Mouse (Mus musculus): Measurements from ENCODE around the gene Mturn.

Gene Mturn

DNA sequence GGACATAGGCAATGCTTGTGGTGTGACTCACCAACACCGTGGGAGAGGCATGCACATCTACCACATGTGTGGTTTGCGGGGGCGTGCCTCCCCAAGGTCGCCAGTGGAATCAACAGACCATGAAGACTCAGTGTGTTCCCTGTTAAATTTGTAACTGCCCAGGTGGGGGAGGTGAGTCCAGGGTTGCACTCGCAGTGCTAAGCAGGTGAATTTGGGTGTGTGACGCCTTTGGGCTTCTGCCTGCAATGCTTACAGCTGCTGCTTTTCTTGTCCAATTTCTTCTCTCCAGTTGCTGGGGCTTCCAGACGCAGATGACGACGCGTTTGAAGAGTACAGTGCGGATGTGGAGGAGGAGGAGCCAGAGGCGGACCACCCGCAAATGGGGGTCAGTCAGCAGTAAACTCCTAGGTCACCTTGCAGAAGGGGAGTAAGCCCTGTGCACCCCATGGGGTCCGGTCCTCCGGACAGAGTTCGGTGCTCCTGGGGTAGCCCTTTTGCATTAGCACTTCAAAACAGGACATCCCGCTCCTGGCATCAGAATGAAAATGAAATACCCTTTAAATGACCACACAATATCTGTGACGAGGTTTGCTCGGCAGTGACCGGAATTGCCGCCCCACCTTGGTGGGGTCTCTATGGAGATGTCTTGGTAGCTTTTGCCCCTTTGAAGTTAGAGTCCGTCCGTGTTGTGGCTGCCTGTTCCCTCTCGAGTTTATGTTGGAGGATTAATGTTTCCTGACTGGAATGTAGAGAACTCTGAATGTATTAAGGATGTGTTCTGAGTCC, 17.5 kb downstream of the Mturn start:
- no peak for DNase-seq (ENCODE audit: low spot score)

DNA sequence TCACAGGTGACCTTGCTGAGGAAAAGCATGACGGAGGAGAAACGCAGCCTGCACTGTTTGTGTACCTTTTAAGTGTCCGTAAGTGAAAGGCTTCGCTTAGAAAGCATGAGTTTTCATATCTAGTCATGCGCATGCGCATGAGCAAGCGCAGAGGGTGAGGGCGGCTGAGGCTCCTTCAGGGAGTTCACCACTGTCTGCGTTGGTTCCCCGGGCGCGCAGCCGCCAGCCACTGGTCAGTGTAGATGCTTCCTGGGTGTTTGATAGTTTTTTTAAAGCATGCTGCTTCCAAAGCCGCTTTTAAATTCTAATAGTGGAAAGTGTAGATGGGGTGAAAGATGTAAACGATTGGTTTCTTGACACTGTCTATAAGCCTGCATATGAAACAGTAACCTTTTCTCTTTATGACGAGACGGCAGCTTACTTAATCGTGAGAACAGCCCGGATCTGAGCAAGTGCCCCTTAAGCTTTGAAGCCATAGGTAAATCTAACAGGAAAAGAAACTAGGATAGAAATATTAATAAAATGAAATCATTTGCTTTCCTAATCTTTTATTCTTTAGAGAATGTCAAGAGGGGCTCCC, 18.1 kb downstream of the Mturn start:
- no peak for DNase-seq (ENCODE audit: low spot score)

GRCm38 (mm10) chr6:54700516-54700915, 19.1 kb downstream of the Mturn start:
- DNase-seq (ENCODE audit: low spot score) = no peak

DNA sequence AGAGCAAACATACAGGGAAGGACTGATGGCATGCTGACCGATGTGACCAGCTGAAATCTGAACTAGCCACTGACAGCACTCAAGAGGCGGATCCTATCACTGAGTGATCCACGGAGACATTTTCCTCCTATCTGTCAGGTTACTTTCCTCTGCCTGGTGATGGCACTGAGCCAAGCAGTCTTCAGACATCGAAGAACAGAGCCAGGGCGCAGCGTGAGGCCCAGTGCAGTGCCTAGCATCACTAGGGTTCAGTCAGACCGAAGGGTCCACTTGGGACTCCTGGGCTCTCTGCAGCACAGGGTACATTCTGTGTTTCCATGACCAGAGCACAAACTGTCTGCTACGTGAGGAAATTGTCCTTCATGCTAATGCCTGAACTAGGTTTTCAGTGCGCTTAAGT, 20.5 kb downstream of the Mturn start:
- no peak for DNase-seq (ENCODE audit: low spot score)

DNA sequence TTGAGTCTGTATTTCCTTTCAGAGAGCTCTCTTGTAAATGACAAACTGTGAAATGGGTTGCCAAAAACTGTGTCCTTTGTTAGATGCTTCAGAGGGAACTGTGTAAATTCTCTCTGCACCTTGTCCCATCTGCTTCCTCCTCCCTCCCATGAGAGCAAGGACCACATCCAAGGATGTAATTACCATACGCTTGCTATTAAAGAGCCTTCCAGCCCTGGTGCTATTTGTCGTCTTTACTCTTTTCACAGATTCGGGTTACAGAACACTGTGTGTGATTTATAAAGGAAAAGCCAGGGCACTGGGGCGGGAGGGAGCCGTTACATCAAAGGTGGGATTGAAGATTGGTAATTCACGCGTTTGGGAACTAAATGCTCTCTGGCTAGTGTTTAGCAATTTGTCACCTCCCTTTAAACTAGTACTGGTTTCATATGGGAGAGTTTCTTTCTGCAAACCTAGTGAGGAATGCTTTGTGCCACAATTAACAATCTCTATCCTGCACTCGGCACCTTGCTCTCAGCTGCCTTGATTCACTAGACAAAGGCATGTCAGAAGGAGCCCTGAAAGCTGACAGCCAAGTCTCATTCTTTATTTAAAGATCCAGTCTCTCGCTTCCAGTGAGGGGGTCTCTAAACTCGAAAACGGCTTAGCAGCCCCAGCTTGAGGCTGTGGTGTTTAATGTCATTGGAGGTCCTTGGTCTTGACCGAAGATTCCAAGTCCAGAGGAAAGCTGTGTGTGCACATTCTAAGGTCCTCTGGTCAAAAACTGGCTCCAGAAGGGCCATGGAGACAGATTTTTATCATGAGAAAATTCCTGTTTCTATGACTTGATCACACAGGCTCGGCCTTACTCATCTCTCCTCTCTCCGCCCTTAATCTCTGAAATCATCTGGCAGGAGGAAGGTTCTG, 22.5 kb downstream of the Mturn start:
- DNase-seq (ENCODE audit: low spot score) = no peak

DNA sequence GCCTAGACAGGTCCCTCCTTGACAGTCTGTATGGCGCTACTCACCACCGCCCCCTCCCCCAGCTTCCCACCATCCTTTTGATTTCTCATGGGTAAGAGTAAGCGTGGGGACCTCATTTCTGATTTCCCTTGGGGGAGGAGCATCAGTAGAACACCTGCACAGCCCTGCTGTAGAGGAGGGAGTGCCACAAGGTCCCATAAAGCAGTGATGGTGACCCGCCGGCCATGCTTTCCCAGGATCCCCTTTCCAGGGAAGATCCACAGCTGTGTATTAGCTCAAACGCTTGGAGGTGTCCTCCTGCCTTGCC, 23.1 kb downstream of the Mturn start:
- no peak for DNase-seq (ENCODE audit: low spot score)

- DNase-seq (ENCODE audit: low spot score) = no peak
Measured at GRCm38 (mm10) chr6:54704847-54705246, 23.4 kb downstream of the Mturn start.

DNA sequence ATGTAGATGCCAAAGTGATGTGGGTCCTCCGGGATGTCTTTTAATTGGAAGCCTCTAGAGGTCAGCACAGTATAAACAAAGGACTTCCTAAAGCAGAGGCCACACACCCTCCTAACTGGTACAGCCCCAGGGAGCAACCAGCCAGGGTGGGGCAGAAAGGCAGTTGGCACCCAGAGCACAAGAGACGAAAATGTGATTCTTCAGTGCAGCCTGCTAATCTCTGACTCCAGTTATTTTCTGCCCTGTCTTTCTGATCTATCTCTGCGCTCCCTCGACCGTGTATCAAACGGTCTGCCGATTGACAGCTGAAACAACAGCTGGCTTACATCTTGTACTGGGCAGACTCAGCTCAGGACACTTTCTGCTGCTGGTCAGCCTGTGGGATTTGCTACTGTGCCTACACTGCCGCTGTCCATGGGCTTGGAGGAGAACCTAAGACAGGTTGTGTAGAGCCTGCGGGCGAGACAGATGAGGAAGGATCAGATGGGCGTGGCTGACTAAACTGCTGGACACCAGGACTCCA, 24.0 kb downstream of the Mturn start:
- no peak for DNase-seq (ENCODE audit: low spot score)

DNA sequence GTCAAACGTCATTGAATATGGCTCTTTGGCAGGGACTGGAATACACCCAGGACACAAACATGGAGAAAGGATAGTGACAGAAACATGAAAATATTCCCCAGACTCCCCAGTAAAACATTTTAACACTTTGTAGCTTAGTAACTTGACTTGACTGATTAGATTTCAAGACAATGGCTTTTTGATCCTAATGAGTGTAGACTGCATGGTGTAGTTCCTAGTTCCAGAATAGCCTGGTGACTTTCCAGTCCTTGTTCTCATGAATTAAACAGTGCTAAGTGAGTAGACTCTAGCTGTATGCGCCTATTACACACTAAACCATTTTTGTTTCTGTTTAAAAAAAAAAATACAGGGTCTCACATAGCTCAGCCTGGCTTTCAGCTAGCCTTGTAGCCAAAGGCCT, 24.7 kb downstream of the Mturn start:
- DNase-seq (ENCODE audit: low spot score) = no peak

- no peak for DNase-seq (ENCODE audit: low spot score)
Measured at GRCm38 (mm10) chr6:54706611-54707172, 25.3 kb downstream of the Mturn start.

GRCm38 (mm10) chr6:54708646-54709045, 27.2 kb downstream of the Mturn start:
- DNase-seq (ENCODE audit: low spot score) = no peak

- DNase-seq (ENCODE audit: low spot score) = no peak
Measured at GRCm38 (mm10) chr6:54715697-54716096, 34.3 kb downstream of the Mturn start.

DNA sequence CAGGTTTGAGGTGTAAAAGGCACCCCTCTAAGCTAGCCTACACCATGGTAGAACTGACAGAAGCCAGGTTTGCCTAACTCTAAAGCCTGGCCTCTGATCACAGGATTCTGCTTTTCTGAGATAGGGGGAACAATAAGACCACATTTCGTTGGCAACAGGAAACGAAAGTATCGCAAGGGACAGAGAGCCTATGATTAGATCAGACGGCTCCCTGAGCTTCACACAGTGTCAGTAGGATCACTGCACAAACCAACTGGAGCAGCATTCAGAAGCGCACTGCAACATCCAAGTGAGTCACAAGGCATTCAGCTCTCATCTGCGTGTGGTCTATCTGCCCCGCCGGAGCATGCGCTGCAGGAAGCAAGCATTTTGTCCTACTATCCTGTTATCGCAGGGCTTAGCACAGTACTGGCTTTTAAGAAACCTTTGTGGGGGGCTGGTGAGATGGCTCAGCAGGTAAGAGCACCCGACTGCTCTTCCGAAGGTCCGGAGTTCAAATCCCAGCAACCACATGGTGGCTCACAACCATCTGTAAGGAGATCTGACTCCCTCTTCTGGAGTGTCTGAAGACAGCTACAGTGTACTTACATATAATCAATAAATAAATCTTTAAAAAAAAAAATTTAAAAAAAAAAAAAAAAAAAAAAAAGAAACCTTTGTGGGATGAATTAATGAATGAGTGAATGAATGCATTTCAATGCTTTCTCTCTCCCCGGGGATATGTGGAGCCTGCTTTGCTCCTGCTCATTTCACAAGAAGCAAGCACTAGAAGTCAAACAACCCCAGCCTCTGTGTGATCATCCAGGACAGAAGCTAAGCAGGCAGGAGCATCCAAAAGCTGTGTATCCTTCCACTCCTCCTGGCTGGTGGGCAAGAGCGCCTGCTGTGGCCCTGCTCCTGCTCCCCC, 37.6 kb downstream of the Mturn start:
- no peak for DNase-seq (ENCODE audit: low spot score)

GRCm38 (mm10) chr6:54719686-54720310, 38.4 kb downstream of the Mturn start:
- no peak for DNase-seq (ENCODE audit: low spot score)

GRCm38 (mm10) chr6:54720512-54721251, 39.3 kb downstream of the Mturn start:
- no peak for DNase-seq (ENCODE audit: low spot score)

DNA sequence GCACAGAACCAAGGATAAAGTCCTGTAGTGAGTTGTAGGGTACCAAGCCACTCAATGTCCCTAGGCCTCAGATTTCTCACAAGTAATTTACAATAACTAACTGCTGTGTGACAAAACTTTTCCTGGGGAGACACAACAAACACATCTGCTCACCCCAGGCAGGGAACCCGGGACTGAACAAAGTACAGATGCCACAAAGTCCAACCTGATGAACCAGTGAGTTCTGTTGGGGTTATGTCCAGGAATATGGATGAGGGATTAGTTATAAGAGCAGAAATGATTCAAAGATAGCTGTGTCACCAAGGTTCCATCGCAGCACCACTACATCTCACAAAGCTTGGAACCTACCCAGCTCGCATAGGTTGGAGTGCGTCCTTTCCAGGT, 39.8 kb downstream of the Mturn start:
- no peak for DNase-seq (ENCODE audit: low spot score)

DNA sequence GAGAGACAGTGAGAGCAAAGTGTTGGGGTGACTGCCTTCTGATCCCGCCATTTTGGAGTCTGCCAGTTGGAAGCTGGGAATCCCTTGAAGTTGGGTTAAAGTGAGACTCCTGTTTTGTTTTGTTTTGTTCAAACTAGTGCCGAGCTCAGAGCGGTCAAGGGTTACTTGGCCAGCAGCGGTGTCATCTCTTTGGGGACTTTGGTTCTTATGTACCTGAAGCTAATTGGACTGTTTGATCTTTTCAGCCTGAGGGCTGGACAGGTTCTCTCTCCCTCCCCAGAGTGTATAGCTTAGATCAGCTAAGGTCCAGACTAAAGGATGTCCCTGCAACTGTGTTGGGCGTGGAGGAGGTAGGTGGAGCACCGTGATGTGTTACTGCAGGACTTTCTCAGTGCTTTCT, 44.9 kb downstream of the Mturn start:
- DNase-seq (ENCODE audit: low spot score) = no peak

- no peak for DNase-seq (ENCODE audit: low spot score)
Measured at GRCm38 (mm10) chr6:54726796-54727195, 45.4 kb downstream of the Mturn start.

- no peak for DNase-seq (ENCODE audit: low spot score)
Measured at GRCm38 (mm10) chr6:54727416-54727815, 46.0 kb downstream of the Mturn start.

- DNase-seq (ENCODE audit: low spot score) = no peak
Measured at GRCm38 (mm10) chr6:54729451-54730105, 48.2 kb downstream of the Mturn start.

All from spleen, adult 12 weeks (tissue).